Mouse (Mus musculus) right cerebral cortex, postnatal 36 days (tissue): Measurements from ENCODE around the gene Enpp1.

Experiments used
- DNase-seq, 2 experiments: peaks; one replicate each; pipeline ENCODE4 v3.0.0; 2022; ENCODE audit warnings: low spot score in 2 of 2, mixed read lengths in 1 of 2

The Enpp1 gene

GRCm38 (mm10) chr10:24597789-24598188 lies 114.2 kb downstream of the Enpp1 start:
- no peak for DNase-seq

GRCm38 (mm10) chr10:24596869-24597339 lies 115.1 kb downstream of the Enpp1 start:
- no peak for DNase-seq

DNA sequence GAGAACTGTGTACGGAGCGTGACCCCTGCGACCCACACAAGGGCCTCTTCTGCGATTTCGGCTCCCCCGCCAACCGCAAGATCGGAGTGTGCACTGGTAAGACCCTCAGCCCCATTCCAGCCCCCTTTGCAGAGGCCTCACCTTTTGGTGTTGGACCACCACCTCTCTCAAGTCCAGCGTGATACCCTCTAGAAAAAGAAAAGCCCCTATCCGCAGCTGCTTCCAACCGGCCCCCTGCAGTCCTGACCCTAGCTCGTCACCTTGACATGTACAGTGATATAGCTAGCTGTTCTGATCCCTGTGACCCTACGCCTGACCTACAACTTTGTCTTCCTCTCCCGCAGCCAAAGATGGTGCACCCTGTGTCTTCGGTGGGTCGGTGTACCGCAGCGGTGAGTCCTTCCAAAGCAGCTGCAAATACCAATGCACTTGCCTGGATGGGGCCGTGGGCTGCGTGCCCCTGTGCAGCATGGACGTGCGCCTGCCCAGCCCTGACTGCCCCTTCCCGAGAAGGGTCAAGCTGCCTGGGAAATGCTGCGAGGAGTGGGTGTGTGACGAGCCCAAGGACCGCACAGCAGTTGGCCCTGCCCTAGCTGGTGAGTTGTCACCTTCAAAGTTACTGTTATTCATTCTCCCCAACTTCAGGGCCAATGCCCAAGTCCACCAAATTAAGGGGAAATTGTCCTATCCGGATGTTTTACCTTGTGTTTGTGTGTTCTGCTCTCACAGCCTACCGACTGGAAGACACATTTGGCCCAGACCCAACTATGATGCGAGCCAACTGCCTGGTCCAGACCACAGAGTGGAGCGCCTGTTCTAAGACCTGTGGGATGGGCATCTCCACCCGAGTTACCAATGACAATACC lies 115.7 kb downstream of the Enpp1 start:
- no peak for DNase-seq

DNA sequence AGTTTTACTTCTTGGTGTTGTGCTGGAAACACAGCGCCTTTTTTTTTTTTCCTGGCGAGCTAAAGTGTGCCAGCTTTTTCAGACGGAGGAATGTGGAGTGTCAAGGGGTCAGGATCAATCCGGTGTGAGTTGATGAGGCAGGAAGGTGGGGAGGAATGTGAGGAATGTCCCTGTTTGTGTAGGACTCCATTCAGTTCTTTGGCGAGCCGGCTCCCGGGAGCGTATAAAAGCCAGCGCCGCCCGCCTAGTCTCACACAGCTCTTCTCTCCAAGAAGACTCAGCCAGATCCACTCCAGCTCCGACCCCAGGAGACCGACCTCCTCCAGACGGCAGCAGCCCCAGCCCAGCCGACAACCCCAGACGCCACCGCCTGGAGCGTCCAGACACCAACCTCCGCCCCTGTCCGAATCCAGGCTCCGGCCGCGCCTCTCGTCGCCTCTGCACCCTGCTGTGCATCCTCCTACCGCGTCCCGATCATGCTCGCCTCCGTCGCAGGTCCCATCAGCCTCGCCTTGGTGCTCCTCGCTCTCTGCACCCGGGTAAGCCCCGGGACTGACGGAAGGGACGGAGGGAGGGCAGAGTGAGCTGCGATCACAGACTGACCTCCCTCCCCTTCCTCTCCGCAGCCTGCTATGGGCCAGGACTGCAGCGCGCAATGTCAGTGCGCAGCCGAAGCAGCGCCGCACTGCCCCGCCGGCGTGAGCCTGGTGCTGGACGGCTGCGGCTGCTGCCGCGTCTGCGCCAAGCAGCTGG lies 116.5 kb downstream of the Enpp1 start, which contains the start of gene Ccn2:
Gene Ccn2, plus strand, starts transcription at position 193 of the 753 bp plus-strand sequence.
- DNase-seq = peak; percentile 20

DNA sequence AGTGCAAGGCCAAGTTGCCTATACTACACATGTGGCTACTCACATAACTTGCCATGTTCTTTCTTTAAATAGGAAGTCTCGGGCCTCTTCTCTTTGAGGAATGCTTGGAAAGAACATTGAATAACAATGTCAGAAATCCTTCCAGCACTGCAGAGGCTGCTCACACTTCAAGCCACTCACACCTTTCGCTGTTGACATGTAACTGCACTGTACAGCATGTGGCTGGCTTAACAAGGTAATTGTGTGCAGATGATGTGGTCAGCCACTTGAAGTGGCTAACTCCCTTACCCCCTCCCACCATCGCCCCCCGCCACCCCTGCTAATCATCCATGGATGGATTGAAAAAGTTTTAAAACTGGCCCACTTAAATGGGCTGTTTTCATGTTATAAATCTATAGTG lies 118.4 kb downstream of the Enpp1 start:
- DNase-seq = no peak

DNA sequence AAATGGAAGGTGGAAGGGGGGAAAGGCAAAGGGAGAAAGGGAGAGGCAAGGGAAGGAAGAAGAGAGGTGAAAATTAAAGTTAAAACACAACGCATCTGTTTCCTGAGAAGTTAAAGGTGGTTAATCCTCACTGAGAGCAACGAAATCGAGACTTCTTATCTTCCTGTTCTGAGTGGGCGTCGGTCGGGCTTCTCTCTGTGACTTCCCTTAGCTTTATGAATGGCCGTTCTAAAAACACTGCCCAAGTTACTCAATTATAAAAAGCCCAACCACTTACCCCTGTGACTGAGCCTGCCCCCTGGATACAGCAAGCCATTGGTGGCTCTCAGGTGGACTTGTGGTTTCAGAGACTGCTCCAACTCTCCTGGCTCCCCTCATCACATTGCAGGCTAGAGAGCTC lies 119.0 kb downstream of the Enpp1 start:
- DNase-seq = no peak

DNA sequence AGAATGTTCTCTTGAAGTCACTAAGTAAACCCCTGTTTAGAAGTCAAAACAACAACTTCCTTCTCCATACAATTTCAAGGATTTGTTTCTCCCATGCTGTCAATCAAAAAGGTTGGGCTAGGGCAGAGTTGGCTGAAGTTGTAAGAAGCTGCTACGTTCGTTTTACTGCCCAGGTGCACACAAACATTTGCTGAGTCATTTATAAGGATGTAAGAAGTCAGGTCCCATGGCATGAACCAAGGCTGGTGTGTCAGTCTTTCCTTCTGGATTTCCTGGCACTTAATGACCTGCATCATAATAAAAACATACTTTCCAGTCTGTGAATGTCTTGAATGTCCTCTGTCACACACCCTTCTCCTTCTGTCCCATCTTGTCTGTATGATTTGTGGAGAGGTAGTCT lies 119.6 kb downstream of the Enpp1 start:
- no peak for DNase-seq

DNA sequence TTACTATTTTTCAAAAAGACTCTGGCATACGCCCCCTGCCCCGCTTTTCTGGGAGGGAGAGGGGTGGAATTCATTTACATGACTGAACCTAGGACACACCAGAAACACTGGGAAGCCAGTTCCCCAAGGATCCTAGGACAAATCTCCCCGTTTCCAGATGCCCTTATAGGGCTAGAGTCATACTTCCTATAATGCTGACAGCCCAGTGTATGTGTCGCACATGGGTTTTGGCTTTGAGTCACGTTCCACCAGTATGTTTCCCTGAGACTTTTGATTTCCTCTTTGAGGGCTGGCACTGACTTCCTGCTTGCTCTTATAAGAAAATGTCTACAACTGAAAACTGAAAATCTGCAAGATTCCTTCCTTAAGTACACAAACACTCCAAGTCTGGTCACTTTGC lies 120.2 kb downstream of the Enpp1 start:
- DNase-seq = no peak

- peak; percentile 55 to 61 for DNase-seq
Observed at GRCm38 (mm10) chr10:24591136-24591535, 120.8 kb downstream of the Enpp1 start.

- DNase-seq = no peak
Observed at GRCm38 (mm10) chr10:24590546-24590945, 121.4 kb downstream of the Enpp1 start.

- no peak for DNase-seq
Observed at GRCm38 (mm10) chr10:24589238-24589637, 122.7 kb downstream of the Enpp1 start.

GRCm38 (mm10) chr10:24588824-24589223 lies 123.1 kb downstream of the Enpp1 start:
- no peak for DNase-seq
